ENCODE assay signal across 24 mouse cellular contexts in the genomic region with DNA sequence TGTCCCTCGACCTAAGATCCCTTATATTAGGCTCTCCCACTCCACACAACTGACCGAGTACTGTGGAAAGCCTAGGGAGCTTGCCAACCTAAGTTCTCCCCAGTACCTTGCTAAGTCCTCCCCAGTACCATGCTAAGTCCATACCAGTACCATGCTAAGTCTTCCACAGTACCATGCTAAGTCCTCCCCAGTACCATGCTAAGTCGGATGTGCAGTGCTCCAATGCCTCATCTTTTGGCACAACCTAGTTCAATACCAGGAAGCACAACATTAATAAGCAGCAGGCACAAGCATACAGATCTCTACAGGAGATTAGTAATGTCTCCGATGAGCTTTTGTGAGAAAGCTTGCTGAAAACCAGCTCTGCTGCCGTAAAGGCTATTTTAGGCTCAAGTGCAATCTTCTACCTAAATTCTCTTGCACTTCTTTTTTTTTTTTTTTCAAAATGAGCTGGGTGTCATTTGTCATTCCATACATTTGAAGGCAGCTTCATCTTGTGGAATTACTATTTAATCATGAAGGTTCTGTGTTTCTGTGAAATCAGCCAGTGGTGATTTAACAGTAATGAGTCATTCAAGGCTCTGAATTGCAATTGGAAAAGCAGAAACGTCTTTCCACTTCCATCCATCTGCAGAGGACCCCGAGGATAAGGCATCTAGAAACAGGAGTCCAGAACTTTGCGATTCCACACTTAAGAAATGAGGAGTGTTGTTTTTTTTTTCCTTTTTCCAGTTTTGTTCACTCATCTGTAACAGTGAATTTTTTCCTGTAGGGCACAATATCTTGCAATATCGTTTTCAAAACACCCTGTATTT.
A peak's percentile ranks its signal among the peaks of the same experiment; 100 is the strongest.
DNase-seq lines count a peak whose midpoint lies in the region; ATAC-seq lines count a peak whose summit lies in the region.
"Had no signal": no experiment of that assay in that cellular context is flagged by ENCODE, and none has a peak within 500 bp of the region (broad histone marks: within the 10 kb centered on the region; RNA-seq: fewer than 3 reads in every experiment).

No protein-coding gene starts in this region.

- H3K4me2 ChIP-seq in limb, embryonic 11.5 days (ENCODE audit: low read depth, severe bottlenecking), result no peak overlapping the region
- H3K4me2 ChIP-seq: heart, embryonic 13.5 days; hindbrain, embryonic 14.5 days had no signal

- no peaks in the 10 kb centered on the region for H3K9me3 ChIP-seq in heart, embryonic 10.5 days
- H3K9me3 ChIP-seq in limb, embryonic 11.5 days (ENCODE audit: control insufficient read depth, low read length), result no peaks in the 10 kb centered on the region
- no peaks in the 10 kb centered on the region for H3K9me3 ChIP-seq in limb, embryonic 10.5 days (replicated peaks)
- H3K9me3 ChIP-seq: forebrain, embryonic 10.5 days; heart, embryonic 13.5 days had no signal

- no peak overlapping the region for H3K4me3 ChIP-seq in heart, embryonic 10.5 days
- H3K4me3 ChIP-seq in limb, embryonic 11.5 days (ENCODE audit: low read depth, low read length), result no peak overlapping the region
- no peak overlapping the region for H3K4me3 ChIP-seq in limb, embryonic 10.5 days
- H3K4me3 ChIP-seq: forebrain, embryonic 10.5 days; gastrocnemius, adult 2 months; heart, embryonic 13.5 days had no signal

- peak; percentile 51 for DNase-seq in heart, adult 11 months
- no peak for DNase-seq in heart, embryonic 10.5 days (ENCODE audit: low spot score)
- peak; percentile 12 for DNase-seq in limb, embryonic 11.5 days (ENCODE audit: low spot score)
- DNase-seq in limb, embryonic 10.5 days (ENCODE audit: low spot score), result no peak
- peak; percentile 28 for DNase-seq in MEL-GATA-1-ER (ENCODE audit: extremely low read depth, low read depth)
- peak; percentile 60 for DNase-seq in brain, adult 2 months (ENCODE audit: low read depth, low spot score)
- DNase-seq in retina, embryonic 14.5 days (ENCODE audit: low spot score), result no peak
- DNase-seq in layer of hippocampus, postnatal 25 days (ENCODE audit: extremely low spot score in 1 of 2, low spot score in 1 of 2), result no peak
- DNase-seq: adrenal gland, adult 2 months; adrenal gland, postnatal 14 days; cerebellum, adult 11-12 months; cerebellum, adult 8-10 months; cerebellum, postnatal 10 days; cerebellum, postnatal 36 days; gastrocnemius, adult 2 months; gastrocnemius, postnatal 14 days; heart, adult 18-20 months; heart, postnatal 14 days; heart, postnatal 4 days had no signal

- no peaks in the 10 kb centered on the region for H3K36me3 ChIP-seq in heart, embryonic 10.5 days
- H3K36me3 ChIP-seq in limb, embryonic 11.5 days (ENCODE audit: control insufficient read depth, insufficient read depth, low read length), result no peaks in the 10 kb centered on the region
- no peaks in the 10 kb centered on the region for H3K36me3 ChIP-seq in limb, embryonic 10.5 days
- H3K36me3 ChIP-seq: forebrain, embryonic 10.5 days; heart, embryonic 13.5 days had no signal

- no peaks in the 10 kb centered on the region for H3K27me3 ChIP-seq in heart, embryonic 10.5 days (ENCODE audit: insufficient read depth, poor library complexity, severe bottlenecking)
- H3K27me3 ChIP-seq in limb, embryonic 11.5 days (ENCODE audit: control insufficient read depth, insufficient read depth, low read length), result no peaks in the 10 kb centered on the region
- no peaks in the 10 kb centered on the region for H3K27me3 ChIP-seq in limb, embryonic 10.5 days (ENCODE audit: low read depth, poor library complexity, severe bottlenecking)
- H3K27me3 ChIP-seq: heart, embryonic 13.5 days had no signal

- peaks cover 15% of the 10 kb centered on the region; the same call in 1 of the 2 replicates for H3K4me1 ChIP-seq in heart, embryonic 10.5 days
- peaks cover 12% of the 10 kb centered on the region for H3K4me1 ChIP-seq in limb, embryonic 11.5 days (ENCODE audit: control insufficient read depth, insufficient read depth, low read length)
- H3K4me1 ChIP-seq in limb, embryonic 10.5 days, result peaks cover 36% of the 10 kb centered on the region

- H3K9ac ChIP-seq in limb, embryonic 11.5 days (ENCODE audit: low read length), result no peak overlapping the region
- H3K9ac ChIP-seq: heart, embryonic 13.5 days; hindbrain, embryonic 14.5 days had no signal

- WGBS in heart, embryonic 10.5 days, result 84% methylated on average over 9 of the region's 9 CpGs
- 88% methylated on average over 9 of the region's 9 CpGs for WGBS in limb, embryonic 11.5 days
- WGBS in limb, embryonic 10.5 days, result 93% methylated on average over 9 of the region's 9 CpGs

- H3K27ac ChIP-seq in heart, embryonic 10.5 days, result no peak overlapping the region
- no peak overlapping the region for H3K27ac ChIP-seq in limb, embryonic 11.5 days (replicated peaks; ENCODE audit: low read depth, low read length)
- no peak overlapping the region for H3K27ac ChIP-seq in limb, embryonic 10.5 days
- H3K27ac ChIP-seq: forebrain, embryonic 10.5 days; gastrocnemius, adult 2 months; heart, embryonic 13.5 days; hindbrain, embryonic 14.5 days had no signal

- ATAC-seq in limb, embryonic 11.5 days (ENCODE audit: insufficient number of reproducible peaks, low FRiP score, low TSS enrichment, low read depth), result no peak
- ATAC-seq: CD4-positive, CD25-positive, alpha-beta regulatory T cell, adult 4 months; forebrain, embryonic 14.5 days had no signal

Comparison
In these comparisons a context has a peak if more than half of its experiments do, and no peak if none do; other contexts are left out.
1. DNase-seq: peak in heart, adult 11 months (single experiment), limb, embryonic 11.5 days (single experiment), MEL-GATA-1-ER (single experiment) and brain, adult 2 months (single experiment); none in heart, embryonic 10.5 days (single experiment), limb, embryonic 10.5 days (single experiment), retina, embryonic 14.5 days (single experiment) and layer of hippocampus, postnatal 25 days (0 of 2).